ENCODE assay signal across 8 mouse cellular contexts in the genomic region with DNA sequence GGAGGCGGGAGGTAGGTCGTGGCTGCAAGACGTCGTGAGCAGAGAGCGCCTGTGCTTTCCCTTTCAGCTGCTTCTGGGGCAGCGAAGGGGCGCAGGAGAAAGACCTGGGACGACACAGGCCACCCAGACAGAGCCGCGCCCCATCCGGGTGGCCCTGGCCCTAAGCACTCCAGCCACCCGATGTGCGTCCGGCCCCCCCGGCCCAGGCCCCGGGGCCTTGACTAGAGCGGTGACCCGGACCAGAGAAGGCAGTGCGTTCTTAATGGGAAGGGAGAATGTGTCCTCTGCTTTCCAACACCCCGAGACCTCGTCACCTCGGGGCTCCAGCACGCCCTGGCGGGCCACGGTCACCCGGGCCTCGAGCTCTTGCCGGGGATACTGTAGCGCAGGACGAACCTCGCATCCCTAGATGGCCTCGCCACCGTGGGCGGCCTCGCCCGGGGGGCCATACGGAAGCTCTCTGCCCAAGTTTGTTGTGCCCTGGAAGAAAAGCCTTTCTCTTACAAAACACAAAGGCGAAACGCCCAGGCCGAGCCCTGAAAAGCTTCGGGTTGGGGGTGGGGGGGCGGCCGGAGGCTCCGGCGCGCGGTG. TPM values are rescaled to one million over a fixed set of nuclear protein-coding genes. Genes with fewer than 3 reads are reported as not detected.
A peak's percentile ranks its signal among the peaks of the same experiment; 100 is the strongest.
DNase-seq lines count a peak whose midpoint lies in the region; ATAC-seq and TF ChIP-seq lines count a peak whose summit lies in the region.

No protein-coding gene starts in this region.

- H3K4me3 ChIP-seq in thymus, adult 2 months (ENCODE audit: control insufficient read depth, insufficient read depth, low read length), result peak overlapping the region; percentile 42
- H3K4me3 ChIP-seq in embryonic facial prominence, embryonic 11.5 days (ENCODE audit: low read depth, low read length), result peak overlapping the region; percentile 26
- H3K4me3 ChIP-seq in heart, postnatal 0 days (ENCODE audit: low read depth, low read length), result peak overlapping the region; percentile 49
- peak overlapping the region; percentile 66 for H3K4me3 ChIP-seq in limb, embryonic 13.5 days
- peak overlapping the region; percentile 35 for H3K4me3 ChIP-seq in midbrain, postnatal 0 days (ENCODE audit: low read depth, low read length)

- TF ChIP-seq POLR2A in thymus, adult 2 months (IDR thresholded peaks at IDR 0.05; ENCODE audit: control insufficient read depth, extremely low read depth, insufficient read depth, low read length, poor library complexity), result no peak

- no peaks in the 10 kb centered on the region for H3K36me3 ChIP-seq in thymus, adult 2 months (ENCODE audit: control insufficient read depth, insufficient read depth, low read length)
- H3K36me3 ChIP-seq in embryonic facial prominence, embryonic 11.5 days (replicated peaks; ENCODE audit: control insufficient read depth, insufficient read depth, low read depth, low read length), result no peaks in the 10 kb centered on the region
- no peaks in the 10 kb centered on the region for H3K36me3 ChIP-seq in heart, postnatal 0 days (replicated peaks; ENCODE audit: control insufficient read depth, insufficient read depth, low read length)
- peaks cover 6% of the 10 kb centered on the region; the same call in 1 of the 2 replicates for H3K36me3 ChIP-seq in limb, embryonic 13.5 days
- no peaks in the 10 kb centered on the region for H3K36me3 ChIP-seq in midbrain, postnatal 0 days (ENCODE audit: insufficient read depth, low read length)

- 0 out of 2 replicates have a peak, but pooled peaks have one; percentile 27 for ATAC-seq in embryonic facial prominence, embryonic 11.5 days (replicated peaks; ENCODE audit: insufficient number of reproducible peaks, low FRiP score, low TSS enrichment, low read depth)
- ATAC-seq in heart, postnatal 0 days (ENCODE audit: insufficient read depth, low read depth), result no peak
- ATAC-seq in limb, embryonic 13.5 days (ENCODE audit: low FRiP score, low read depth), result no peak
- ATAC-seq in midbrain, postnatal 0 days (ENCODE audit: low FRiP score), result peak; percentile 18; the same call in 1 of the 2 replicates
- ATAC-seq in activated CD4-positive, CD25-positive, alpha-beta regulatory T cell, adult 4 months, result no peak

- peak overlapping the region; percentile 39 for H3K9ac ChIP-seq in embryonic facial prominence, embryonic 11.5 days (replicated peaks; ENCODE audit: low read length)
- peak overlapping the region; percentile 24 for H3K9ac ChIP-seq in heart, postnatal 0 days (replicated peaks; ENCODE audit: low read depth, low read length)
- H3K9ac ChIP-seq in limb, embryonic 13.5 days, result peak overlapping the region; percentile 89
- H3K9ac ChIP-seq in midbrain, postnatal 0 days (replicated peaks; ENCODE audit: low read length, poor library complexity, severe bottlenecking), result peak overlapping the region; percentile 50

- WGBS in thymus, adult 2 months, result under 1% methylated on average over 47 of the region's 47 CpGs
- WGBS in embryonic facial prominence, embryonic 11.5 days, result under 1% methylated on average over 47 of the region's 47 CpGs
- under 1% methylated on average over 47 of the region's 47 CpGs for WGBS in heart, postnatal 0 days
- WGBS in limb, embryonic 13.5 days, result under 1% methylated on average over 47 of the region's 47 CpGs
- WGBS in midbrain, postnatal 0 days, result under 1% methylated on average over 46 of the region's 47 CpGs

- DNase-seq in thymus, adult 2 months, result no peak
- DNase-seq in thymus, adult 18-20 months, result no peak
- peak; percentile 47 for DNase-seq in embryonic facial prominence, embryonic 11.5 days (ENCODE audit: low spot score)
- DNase-seq in heart, postnatal 0 days (ENCODE audit: low spot score), result no peak
- DNase-seq in midbrain, postnatal 0 days (ENCODE audit: low spot score), result no peak
- DNase-seq in layer of hippocampus, adult 11-12 months (ENCODE audit: low spot score), result no peak

- TF ChIP-seq CTCF in thymus, adult 2 months (IDR thresholded peaks at IDR 0.05; ENCODE audit: borderline replicate concordance, control insufficient read depth, extremely low read depth, insufficient read depth, low read length, poor library complexity), result no peak
- TF ChIP-seq CTCF in heart, postnatal 0 days (IDR thresholded peaks at IDR 0.05; ENCODE audit: low read depth), result no peak
- no peak for TF ChIP-seq CTCF in midbrain, postnatal 0 days (IDR thresholded peaks at IDR 0.05)

- peaks cover 8% of the 10 kb centered on the region; the same call in 1 of the 2 replicates for H3K27me3 ChIP-seq in thymus, adult 2 months (ENCODE audit: control insufficient read depth, insufficient read depth, low read length)
- H3K27me3 ChIP-seq in embryonic facial prominence, embryonic 11.5 days (ENCODE audit: control insufficient read depth, insufficient read depth, low read length), result peaks cover 38% of the 10 kb centered on the region
- H3K27me3 ChIP-seq in heart, postnatal 0 days (ENCODE audit: control insufficient read depth, insufficient read depth, low read length), result peaks cover 75% of the 10 kb centered on the region
- peaks cover 46% of the 10 kb centered on the region for H3K27me3 ChIP-seq in limb, embryonic 13.5 days
- peaks cover 49% of the 10 kb centered on the region for H3K27me3 ChIP-seq in midbrain, postnatal 0 days (ENCODE audit: insufficient read depth, low read length)

- no peak for TF ChIP-seq EP300 in heart, postnatal 0 days (IDR thresholded peaks at IDR 0.05; ENCODE audit: low read depth)

- H3K4me1 ChIP-seq in thymus, adult 2 months (replicated peaks; ENCODE audit: control insufficient read depth, insufficient read depth, low read length), result peaks cover 30% of the 10 kb centered on the region
- peaks cover 15% of the 10 kb centered on the region; the same call in 1 of the 2 replicates for H3K4me1 ChIP-seq in embryonic facial prominence, embryonic 11.5 days (ENCODE audit: control insufficient read depth, insufficient read depth, low read length)
- H3K4me1 ChIP-seq in heart, postnatal 0 days (ENCODE audit: control insufficient read depth, insufficient read depth), result peaks cover 13% of the 10 kb centered on the region
- H3K4me1 ChIP-seq in limb, embryonic 13.5 days, result peaks cover 28% of the 10 kb centered on the region
- H3K4me1 ChIP-seq in midbrain, postnatal 0 days (ENCODE audit: insufficient read depth, low read length), result peaks cover 14% of the 10 kb centered on the region; the same call in 1 of the 2 replicates

- H3K27ac ChIP-seq in thymus, adult 2 months (ENCODE audit: control insufficient read depth, insufficient read depth, low read length), result no peak overlapping the region
- no peak overlapping the region for H3K27ac ChIP-seq in embryonic facial prominence, embryonic 11.5 days (replicated peaks; ENCODE audit: low read depth, low read length)
- H3K27ac ChIP-seq in heart, postnatal 0 days (ENCODE audit: low read depth), result no peak overlapping the region
- peak overlapping the region; percentile 91 for H3K27ac ChIP-seq in limb, embryonic 13.5 days
- peak overlapping the region; percentile 62; the same call in 1 of the 2 replicates for H3K27ac ChIP-seq in midbrain, postnatal 0 days (ENCODE audit: low read depth, low read length)

- no peaks in the 10 kb centered on the region for H3K9me3 ChIP-seq in embryonic facial prominence, embryonic 11.5 days (replicated peaks; ENCODE audit: control insufficient read depth, low read length)
- H3K9me3 ChIP-seq in heart, postnatal 0 days (replicated peaks; ENCODE audit: control insufficient read depth, low read length), result no peaks in the 10 kb centered on the region
- H3K9me3 ChIP-seq in limb, embryonic 13.5 days, result no peaks in the 10 kb centered on the region
- no peaks in the 10 kb centered on the region for H3K9me3 ChIP-seq in midbrain, postnatal 0 days (ENCODE audit: low read length)

- peak overlapping the region; percentile 53 for H3K4me2 ChIP-seq in embryonic facial prominence, embryonic 11.5 days (ENCODE audit: low read depth, low read length)
- peak overlapping the region; percentile 80 for H3K4me2 ChIP-seq in heart, postnatal 0 days (ENCODE audit: low read depth, low read length)
- H3K4me2 ChIP-seq in limb, embryonic 13.5 days (replicated peaks), result peak overlapping the region; percentile 87
- peak overlapping the region; percentile 56 for H3K4me2 ChIP-seq in midbrain, postnatal 0 days (ENCODE audit: low read depth, low read length, poor library complexity, severe bottlenecking)

RNA-seq across cellular contexts. Expression of a gene that starts 1.8 kb away (rescaled TPM):
- polyA plus RNA-seq in thymus, adult 2 months (2012; rRNA removed), result 172 and 178 TPM in 2 replicates
- 51.5 and 55.0 TPM in 2 replicates for polyA plus RNA-seq in embryonic facial prominence, embryonic 11.5 days (2014; fragmentation: Nextera tagmentation; extraction: Ambion mirVana)
- 42.6 and 62.3 TPM in 2 replicates for total RNA-seq in heart, postnatal 0 days (2014; rRNA removed; ENCODE audit: low replicate concordance)
- polyA plus RNA-seq in heart, postnatal 0 days (2015; fragmentation: Nextera tagmentation; extraction: Ambion mirVana), result 24.6 and 25.6 TPM in 2 replicates
- polyA plus RNA-seq in limb, embryonic 13.5 days (2015; fragmentation: Nextera tagmentation; extraction: Ambion mirVana), result 91.2 and 96.1 TPM in 2 replicates
- 174 and 192 TPM in 2 replicates for total RNA-seq in midbrain, postnatal 0 days (2014; rRNA removed)
- polyA plus RNA-seq in midbrain, postnatal 0 days (2015; fragmentation: Nextera tagmentation; extraction: Ambion mirVana), result 115 and 122 TPM in 2 replicates
- 10 to 100 TPM; 14.1 to 19.8 TPM for polyA plus RNA-seq in activated CD4-positive, CD25-positive, alpha-beta regulatory T cell, adult 4 months (2017; shearing (Covaris generic))

RNA-seq across cellular contexts. Expression of a gene that starts 55.2 kb away (rescaled TPM):
- polyA plus RNA-seq in thymus, adult 2 months (2012; rRNA removed), result 72.4 and 89.9 TPM in 2 replicates
- 112 and 142 TPM in 2 replicates for polyA plus RNA-seq in embryonic facial prominence, embryonic 11.5 days (2014; fragmentation: Nextera tagmentation; extraction: Ambion mirVana)
- 63.0 and 119 TPM in 2 replicates for total RNA-seq in heart, postnatal 0 days (2014; rRNA removed; ENCODE audit: low replicate concordance)
- polyA plus RNA-seq in heart, postnatal 0 days (2015; fragmentation: Nextera tagmentation; extraction: Ambion mirVana), result 97.8 and 101 TPM in 2 replicates
- polyA plus RNA-seq in limb, embryonic 13.5 days (2015; fragmentation: Nextera tagmentation; extraction: Ambion mirVana), result 178 and 181 TPM in 2 replicates
- total RNA-seq in midbrain, postnatal 0 days (2014; rRNA removed), result 275 and 291 TPM in 2 replicates
- polyA plus RNA-seq in midbrain, postnatal 0 days (2015; fragmentation: Nextera tagmentation; extraction: Ambion mirVana), result 323 and 326 TPM in 2 replicates
- 10 to 100 TPM; 40.9 to 47.1 TPM for polyA plus RNA-seq in activated CD4-positive, CD25-positive, alpha-beta regulatory T cell, adult 4 months (2017; shearing (Covaris generic))

Comparison
In these comparisons a context has a peak if more than half of its experiments do, and no peak if none do; other contexts are left out.
1. H3K27ac ChIP-seq: peak in limb, embryonic 13.5 days (single experiment) and midbrain, postnatal 0 days (single experiment); none in thymus, adult 2 months (single experiment), embryonic facial prominence, embryonic 11.5 days (single experiment) and heart, postnatal 0 days (single experiment).
2. ATAC-seq: peak in embryonic facial prominence, embryonic 11.5 days (single experiment) and midbrain, postnatal 0 days (single experiment); none in heart, postnatal 0 days (single experiment), limb, embryonic 13.5 days (single experiment) and activated CD4-positive, CD25-positive, alpha-beta regulatory T cell, adult 4 months (single experiment).
3. H3K9ac ChIP-seq: peak in every context shown above with its lines; median percentile 89 in limb, embryonic 13.5 days; 50 in midbrain, postnatal 0 days; 39 in embryonic facial prominence, embryonic 11.5 days; 24 in heart, postnatal 0 days.
4. Peak in every context shown above with its lines, with median percentiles within 50 percentile points of each other: H3K4me3 ChIP-seq and H3K4me2 ChIP-seq.